Mouse (Mus musculus): ENCODE results near the gene Nufip2.

Nufip2 gene

DNA sequence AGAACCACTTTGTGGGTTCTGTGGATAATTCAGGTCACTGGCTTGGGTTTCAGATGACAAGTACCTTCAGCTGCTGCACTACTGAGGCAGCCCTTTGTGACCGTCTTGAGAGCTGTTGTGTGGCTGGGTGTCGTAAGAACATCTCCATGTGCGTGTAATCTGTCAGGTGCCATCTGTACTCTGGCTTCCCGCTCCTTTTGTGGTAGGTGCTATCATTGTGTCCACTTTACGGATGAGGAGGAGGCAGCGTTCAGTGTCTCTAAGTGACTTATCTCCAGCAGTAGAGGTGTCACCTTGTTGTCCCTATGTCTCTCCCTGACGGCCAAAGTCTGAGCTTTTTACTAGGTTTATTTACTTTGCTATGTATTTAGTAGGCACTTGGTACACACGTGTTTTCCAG, 84.4 kb downstream of the Nufip2 start:
- no peak for DNase-seq (ENCODE audit: low spot score in 2 of 2)

GRCm38 (mm10) chr11:77771879-77772713, 86.1 kb downstream of the Nufip2 start:
- DNase-seq (ENCODE audit: low spot score in 2 of 2) = no peak

DNA sequence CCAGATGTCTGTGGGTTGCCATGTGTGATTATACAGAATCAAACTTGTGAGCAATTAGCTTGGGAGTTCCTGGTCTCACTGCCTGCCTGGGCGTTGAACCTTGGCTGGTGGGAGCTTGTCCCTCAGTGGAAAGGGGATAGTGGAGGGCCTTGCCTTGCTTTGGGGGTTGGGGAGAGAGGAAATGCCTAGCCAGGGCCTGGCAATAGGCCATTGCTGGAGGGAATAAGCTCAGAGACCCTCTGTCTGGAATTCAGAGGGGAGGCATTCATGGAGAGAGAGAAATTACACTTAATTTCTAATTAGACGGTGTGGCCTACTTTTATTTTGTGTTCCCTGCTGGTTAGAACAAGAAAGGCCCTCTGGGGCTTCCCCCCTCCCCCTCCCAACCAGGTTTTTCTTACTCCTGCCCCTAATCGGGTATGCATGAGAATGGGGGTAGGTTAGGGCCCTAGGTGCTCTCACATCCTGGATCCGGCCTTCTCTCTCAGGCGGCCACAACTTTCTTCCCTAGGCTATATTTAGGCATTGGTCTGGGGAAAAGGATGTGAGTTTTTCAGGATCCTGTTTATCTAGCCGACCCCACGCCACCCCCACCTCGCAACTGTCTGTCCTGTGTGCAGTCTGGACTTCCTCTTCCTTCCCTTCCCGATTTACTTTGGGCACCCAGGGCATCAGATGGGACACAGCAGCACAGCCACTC, 89.9 kb downstream of the Nufip2 start:
- peak; percentile 25 to 70 for DNase-seq (ENCODE audit: low spot score in 2 of 2)

GRCm38 (mm10) chr11:77777436-77777835, 91.5 kb downstream of the Nufip2 start:
- no peak for DNase-seq (ENCODE audit: low spot score in 2 of 2)

DNA sequence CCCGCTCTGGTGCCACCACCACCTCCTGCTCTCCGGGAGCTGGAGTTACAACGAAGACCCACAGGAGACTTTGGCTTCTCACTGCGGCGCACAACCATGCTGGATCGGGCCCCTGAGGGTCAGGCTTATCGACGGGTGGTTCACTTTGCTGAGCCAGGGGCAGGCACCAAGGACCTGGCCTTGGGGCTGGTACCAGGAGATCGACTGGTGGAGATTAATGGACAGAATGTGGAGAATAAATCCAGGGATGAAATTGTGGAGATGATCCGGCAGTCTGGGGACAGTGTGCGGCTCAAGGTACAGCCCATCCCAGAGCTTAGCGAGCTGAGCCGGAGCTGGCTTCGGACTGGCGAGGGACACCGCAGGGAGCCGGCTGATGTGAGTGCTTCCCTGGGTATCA, 92.0 kb downstream of the Nufip2 start:
- DNase-seq (ENCODE audit: low spot score in 2 of 2) = no peak

- DNase-seq (ENCODE audit: low spot score in 2 of 2) = peak; percentile 54 to 80
These were observed 93.3 kb downstream of the Nufip2 start for GRCm38 (mm10) chr11:77779240-77779639.

GRCm38 (mm10) chr11:77781088-77781487, 95.1 kb downstream of the Nufip2 start:
- DNase-seq (ENCODE audit: low spot score in 2 of 2) = peak in 1 of 2 experiments; percentile 38

- DNase-seq (ENCODE audit: low spot score in 2 of 2) = no peak
These were observed 96.3 kb downstream of the Nufip2 start for GRCm38 (mm10) chr11:77782104-77782815.

DNA sequence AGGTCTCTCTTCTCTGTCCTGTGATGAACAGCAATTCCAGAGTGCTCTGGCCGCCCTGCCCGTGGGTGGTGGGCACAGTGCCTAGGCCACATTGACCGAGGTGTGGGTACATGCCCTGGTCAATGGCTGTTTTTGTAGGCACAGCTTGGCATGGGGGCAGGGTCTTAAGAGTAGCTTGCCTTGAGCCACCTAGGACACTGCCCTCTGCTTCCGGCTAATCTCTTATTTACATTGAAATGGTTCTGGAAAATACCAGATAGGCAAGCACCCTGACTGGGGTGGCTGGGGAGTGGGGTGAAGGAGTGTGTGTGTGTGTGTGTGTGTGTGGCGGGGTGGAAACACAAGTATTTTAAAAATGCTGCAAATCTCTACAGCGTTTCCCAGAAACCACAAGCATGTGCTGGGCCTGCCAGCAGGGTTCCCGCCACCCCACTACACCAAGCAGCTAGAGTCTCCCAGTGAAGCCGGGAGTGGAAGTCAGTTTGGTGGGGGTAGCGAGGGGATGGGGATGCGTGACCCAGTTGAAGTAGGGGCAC, 97.3 kb downstream of the Nufip2 start:
- DNase-seq (ENCODE audit: low spot score in 2 of 2) = no peak

- no peak for DNase-seq (ENCODE audit: low spot score in 2 of 2)
These were observed 98.0 kb downstream of the Nufip2 start for GRCm38 (mm10) chr11:77783747-77784646.

- DNase-seq (ENCODE audit: low spot score in 2 of 2) = no peak
These were observed 98.9 kb downstream of the Nufip2 start for GRCm38 (mm10) chr11:77784894-77785293.

DNA sequence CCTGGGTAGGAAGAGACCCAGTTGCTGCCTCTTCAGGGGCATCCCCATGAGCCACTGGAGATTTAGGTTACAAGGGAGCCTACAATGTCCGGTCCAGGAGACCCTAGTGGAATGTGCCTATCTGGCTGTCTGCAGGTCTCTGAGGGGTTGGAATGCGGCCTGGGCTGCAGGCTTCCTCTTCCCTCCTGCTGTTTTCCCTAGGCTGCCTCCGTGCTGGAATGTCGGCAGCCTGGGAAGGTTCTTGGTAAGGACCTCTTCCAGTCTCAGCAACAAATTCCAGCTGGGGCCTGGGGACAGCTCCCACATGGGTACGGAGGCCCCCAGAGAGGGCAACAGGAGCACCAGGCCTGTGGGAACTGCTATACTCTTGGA, 99.4 kb downstream of the Nufip2 start:
- no peak for DNase-seq (ENCODE audit: low spot score in 2 of 2)

DNA sequence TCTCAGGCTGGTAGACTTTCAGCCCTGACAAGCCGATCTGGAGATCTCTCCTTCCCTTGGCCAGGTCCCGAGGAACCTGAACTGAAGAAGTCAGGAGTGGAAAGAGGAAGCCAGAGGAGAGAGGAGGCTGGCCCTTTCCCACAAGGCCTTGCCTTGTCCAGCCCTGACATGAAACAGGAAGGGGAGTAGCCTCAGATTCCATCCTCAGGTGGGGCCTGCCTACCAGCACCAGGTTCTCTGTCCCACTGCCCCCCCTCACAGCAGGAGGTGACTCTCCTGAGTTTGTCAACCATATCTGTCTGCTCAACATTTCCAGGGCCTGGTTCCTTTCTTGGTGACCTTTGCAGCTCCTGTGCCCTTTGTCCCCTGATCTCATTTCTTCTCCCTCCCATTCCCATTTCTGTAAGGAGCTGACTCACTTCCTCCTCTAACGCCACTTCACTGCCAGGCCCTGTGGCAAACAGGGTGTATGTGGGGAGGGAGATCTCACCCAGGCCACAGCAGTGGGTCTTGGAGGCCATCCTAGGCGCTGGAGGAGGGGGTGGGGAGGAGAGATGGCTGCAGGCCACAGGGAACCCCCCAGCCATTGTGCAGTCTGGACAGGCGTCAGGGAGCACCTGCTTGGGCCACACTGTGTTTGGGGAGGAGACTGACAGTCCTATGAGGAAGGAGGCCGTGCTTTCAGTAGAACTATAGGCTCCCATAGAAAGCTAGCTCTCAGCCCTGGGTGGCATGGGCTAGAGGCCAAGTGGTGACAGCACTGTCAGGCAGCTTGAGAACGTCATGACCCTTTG, 100.0 kb downstream of the Nufip2 start:
- peak in 1 of 2 experiments; percentile 62 for DNase-seq (ENCODE audit: low spot score in 2 of 2)

DNA sequence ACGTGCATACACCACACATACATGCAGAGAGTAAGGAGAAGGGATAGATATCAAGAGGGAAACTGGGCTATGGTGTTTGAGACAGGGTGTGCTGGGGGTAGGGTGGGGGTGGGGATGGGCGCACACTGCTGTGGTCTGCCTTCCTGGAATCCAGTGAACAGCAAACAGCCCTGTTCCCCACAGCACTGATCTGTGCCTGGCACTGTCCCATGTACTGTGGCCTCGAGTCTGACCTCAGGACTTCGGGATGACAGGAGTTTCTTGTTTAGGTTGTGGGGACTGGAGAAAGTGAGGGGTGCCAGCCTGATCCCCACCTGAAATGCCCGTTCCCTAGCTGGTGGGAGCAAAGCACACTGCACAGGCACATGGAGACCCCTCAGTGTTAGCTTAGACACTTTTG, 101.8 kb downstream of the Nufip2 start, which contains the start of gene Gm10277:
Gene Gm10277 (minus strand): TSS at position 41 of the 400 bp plus-strand sequence.
- DNase-seq (ENCODE audit: low spot score in 2 of 2) = no peak

DNA sequence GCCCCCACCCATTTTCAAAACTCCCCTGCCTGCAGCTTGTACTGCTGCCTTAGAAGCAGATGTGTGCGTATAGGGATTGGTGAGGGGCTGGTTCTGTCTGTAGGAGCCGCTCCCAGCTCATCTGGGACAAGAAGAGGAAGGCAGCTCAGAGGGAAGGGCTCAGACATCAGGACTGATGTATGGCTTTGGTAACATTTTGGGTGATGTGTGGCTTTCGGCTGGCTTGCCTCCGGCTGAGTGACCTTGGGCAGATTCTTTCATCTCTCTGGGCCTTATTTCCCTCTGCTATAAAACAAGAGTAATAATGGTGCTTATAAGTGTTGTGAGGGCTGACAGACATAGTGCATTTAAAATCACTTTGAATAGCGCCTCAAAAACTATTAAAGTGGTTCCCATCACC, 103.6 kb downstream of the Nufip2 start:
- DNase-seq (ENCODE audit: low spot score in 2 of 2) = no peak

GRCm38 (mm10) chr11:77790286-77790685, 104.3 kb downstream of the Nufip2 start:
- no peak for DNase-seq (ENCODE audit: low spot score in 2 of 2)

GRCm38 (mm10) chr11:77791241-77791727, 105.3 kb downstream of the Nufip2 start:
- DNase-seq (ENCODE audit: low spot score in 2 of 2) = no peak

Measured in heart, adult 9 months (tissue).